Mouse (Mus musculus): ENCODE results near the gene Nob1.

The Nob1 gene

DNA sequence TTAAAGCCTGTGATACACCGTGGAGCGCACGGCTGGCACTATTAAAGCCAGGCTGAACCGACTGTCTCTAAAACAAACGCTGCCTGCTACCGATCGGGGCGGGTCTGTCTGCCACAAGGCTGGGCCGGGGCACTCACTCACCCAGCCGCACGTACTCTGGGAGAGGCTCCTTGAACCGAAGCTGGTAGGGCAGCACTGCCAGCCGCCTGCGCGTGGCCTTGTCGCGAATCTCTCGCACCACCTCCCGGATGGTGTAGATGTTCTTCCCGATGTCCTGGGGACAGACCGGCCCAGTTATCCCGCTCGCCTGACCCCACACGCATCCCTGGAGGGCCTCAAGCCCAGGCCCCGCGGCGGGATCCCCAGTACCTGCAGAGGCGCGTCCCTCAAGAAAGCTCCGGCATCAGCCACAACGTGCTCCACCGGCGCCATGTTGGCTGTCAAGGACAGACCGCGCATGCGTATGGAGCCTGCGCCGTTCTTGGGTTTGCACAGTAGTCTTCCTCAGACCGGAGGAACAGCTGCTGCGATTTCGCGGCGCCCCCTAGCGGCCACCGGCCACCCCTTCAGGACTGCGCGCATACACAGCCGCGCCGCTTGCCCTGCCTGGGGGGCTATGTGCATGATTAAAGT is at the start of gene Nob1:
Nob1 (minus strand) TSS at position 455 of the 633 bp plus-strand sequence.
- peak; percentile 99 for DNase-seq (ENCODE audit: low read depth, low spot score)

DNA sequence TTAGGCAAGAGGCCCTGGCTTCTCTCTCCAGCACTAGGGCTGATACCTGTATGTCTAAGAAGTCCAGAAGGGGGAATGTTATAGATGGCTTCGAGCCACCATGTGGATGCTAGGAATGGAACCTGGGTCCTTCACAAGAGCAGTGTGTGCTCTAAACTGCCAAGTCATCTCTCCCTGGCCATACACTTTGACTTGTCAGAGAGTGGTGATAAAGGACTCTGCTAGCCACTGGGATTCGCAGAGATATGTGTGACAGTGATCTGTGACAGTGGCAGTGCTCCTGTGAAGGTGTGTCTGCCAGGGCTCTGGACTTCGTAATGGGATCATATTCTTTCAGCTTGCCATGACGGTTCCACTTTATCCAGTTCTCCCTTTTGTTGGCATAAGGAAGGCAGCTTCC is 48.5 kb upstream of the Nob1 start:
- no peak for DNase-seq (ENCODE audit: low read depth, low spot score)

DNA sequence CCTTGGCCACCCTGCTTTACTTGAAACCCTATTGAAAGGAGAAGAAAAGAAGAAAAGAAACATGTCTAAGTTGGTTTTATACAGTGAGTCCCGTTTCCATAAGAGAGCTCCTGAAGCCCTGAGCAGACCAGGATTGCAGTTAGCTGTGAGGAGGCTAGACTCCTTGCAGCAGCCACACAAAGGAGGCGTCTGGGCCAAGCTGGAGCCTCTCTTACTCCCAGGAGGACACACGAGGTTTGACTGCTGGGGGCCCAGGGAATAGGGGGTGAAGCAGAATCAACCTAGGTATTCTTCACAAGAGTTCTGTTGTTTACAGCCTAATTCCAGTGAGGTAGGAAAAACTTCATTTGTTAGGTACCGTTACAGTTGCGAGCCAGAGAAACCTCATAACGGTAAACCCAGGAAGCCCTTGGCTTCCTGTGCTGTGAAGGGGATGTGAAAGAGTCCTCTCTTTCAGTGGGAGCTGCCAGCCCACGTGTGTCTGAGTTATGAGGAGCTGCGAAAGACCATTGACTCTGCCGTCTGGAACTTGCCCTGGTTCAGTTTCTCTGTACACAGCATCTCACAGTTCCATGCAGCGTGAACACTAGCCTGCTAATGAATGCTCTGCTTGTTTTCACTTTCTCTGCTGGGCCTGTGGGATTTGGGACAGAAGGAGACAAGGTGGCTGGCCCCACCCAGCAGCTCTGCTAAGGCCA is 47.7 kb upstream of the Nob1 start:
- no peak for DNase-seq (ENCODE audit: low read depth, low spot score)

- DNase-seq (ENCODE audit: low read depth, low spot score) = no peak
These were observed 45.5 kb upstream of the Nob1 start for GRCm38 (mm10) chr8:107470302-107470701.

DNA sequence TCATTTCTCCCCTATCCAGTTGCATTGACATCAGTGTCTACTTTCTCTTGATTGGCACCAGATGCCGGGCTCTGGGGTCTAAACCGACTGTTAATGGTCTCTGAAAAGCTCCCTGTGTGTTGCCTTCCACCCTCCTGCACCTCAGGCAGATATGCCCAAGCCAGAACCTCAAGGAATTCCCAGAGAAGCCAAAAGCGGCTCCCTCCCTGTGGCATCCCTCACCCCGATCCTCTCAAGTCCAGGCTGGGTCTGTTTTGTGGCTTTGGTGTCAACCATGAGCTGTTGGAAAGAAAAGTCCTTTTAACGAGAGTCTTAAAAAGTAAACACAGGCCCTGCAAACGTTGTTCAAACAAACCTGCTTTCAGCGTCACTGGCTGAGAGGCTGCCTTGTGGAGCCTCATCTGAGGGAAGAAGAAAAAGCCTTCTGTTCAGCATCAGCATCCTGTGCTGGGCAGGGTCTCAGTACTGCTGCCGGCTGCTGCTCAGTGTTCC is 44.0 kb upstream of the Nob1 start:
- no peak for DNase-seq (ENCODE audit: low read depth, low spot score)

DNA sequence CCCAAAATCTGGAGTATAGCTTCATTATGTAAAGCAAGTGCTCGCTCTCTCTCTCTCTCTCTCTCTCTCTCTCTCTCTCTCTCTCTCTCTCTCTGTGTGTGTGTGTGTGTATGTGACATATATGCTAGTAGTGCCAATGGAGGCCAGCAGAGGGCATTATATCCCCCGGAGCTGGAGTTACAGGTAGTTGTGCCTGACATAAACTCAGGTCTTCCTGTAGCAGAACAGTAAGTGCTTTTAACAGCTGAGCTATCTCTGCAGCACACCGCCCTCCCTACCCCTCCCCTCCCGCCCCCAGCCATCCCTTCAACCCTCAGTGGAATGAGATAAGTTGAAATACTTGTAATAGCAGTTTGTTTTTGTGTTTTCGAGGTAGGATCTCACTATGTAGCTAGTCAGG is 41.8 kb upstream of the Nob1 start:
- DNase-seq (ENCODE audit: low read depth, low spot score) = no peak

GRCm38 (mm10) chr8:107465332-107465990 is 40.6 kb upstream of the Nob1 start:
- DNase-seq (ENCODE audit: low read depth, low spot score) = no peak

- DNase-seq (ENCODE audit: low read depth, low spot score) = no peak
These were observed 37.6 kb upstream of the Nob1 start for GRCm38 (mm10) chr8:107462423-107462822.

- DNase-seq (ENCODE audit: low read depth, low spot score) = no peak
These were observed 33.4 kb upstream of the Nob1 start for GRCm38 (mm10) chr8:107458281-107458680.

DNA sequence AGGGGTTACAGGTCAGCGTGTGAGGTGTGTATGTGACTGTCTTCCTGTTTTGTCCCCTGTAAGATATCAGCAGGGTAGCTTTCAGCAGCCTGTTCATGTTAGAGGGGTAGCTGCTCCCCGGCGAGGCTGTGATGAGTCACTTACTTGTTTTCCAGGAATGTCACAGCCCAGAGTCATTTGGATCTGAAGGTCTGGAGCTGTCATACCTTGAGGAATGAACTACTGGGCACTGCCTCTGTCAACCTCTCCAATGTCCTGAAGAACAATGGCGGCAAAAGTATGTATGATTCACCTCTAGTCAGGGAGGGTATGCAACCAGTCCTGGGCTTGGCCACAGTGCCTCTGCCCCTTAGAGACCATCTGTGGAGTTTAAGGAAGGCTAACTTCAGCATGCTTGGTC is 32.9 kb upstream of the Nob1 start:
- no peak for DNase-seq (ENCODE audit: low read depth, low spot score)

GRCm38 (mm10) chr8:107455268-107455667 is 30.4 kb upstream of the Nob1 start:
- DNase-seq (ENCODE audit: low read depth, low spot score) = peak; percentile 68

DNA sequence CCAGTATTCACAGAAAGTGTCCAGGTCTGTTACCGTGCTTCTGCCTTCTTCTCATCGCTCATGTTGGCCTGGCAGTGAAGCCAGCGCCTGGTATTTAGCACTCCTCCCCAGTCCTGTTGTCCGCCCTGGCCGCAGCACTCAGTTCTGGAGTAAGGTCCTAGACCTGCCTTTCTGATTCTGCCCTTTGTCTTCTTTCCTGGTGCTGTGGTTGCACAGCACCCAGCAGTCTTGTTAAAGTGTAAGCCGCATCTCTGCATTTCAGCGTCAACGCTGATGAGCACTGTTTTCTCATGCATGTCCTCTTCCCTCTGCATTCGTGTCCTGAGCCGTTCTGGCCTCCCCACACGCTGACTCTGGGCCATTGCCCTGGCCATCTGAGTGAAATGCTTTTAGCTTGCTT is 28.5 kb upstream of the Nob1 start:
- DNase-seq (ENCODE audit: low read depth, low spot score) = no peak

GRCm38 (mm10) chr8:107451414-107452066 is 26.7 kb upstream of the Nob1 start:
- no peak for DNase-seq (ENCODE audit: low read depth, low spot score)

DNA sequence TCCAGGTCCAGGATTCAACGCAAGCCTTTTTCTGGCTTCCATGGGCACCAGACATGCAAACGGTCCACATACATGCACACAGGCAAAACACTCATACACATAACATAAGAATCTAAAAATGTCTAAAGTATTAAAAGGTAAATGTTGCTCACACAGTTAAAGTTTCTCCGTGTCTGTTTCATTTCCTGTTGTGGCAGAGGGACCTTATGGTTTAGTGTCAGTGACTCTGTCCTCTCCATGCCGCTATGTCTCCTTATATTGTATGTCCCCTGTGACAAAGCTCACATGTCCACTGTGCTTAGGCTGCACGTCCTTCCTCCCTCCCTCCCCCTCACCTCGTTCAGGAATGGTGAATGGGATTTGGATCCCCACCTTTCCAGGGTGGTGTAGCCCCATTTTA is 24.8 kb upstream of the Nob1 start:
- no peak for DNase-seq (ENCODE audit: low read depth, low spot score)

GRCm38 (mm10) chr8:107449130-107449529 is 24.3 kb upstream of the Nob1 start:
- no peak for DNase-seq (ENCODE audit: low read depth, low spot score)

DNA sequence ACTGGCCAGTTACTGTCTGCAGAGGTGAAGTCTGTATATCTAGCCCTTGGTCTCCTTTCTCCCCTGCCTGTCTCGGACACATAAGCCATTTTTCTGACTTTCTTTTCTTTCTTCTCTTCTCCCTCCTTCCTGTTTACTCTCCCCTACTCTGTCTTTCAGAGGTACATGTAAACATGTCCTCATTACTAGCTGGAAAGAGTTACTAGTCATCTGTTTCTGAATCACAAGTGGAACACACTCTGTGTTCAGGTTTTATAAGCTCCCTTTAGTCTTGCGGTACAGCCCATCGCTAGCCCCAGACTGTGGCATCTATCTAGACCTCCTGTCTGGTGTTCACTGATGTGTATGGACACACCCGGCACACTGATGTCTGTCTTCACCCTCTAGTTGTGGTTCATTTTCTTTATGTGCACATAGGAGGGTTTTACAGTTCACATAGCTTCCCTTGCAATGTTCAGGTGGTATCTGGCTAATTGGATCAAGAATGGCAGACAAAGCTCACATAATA is 23.6 kb upstream of the Nob1 start:
- DNase-seq (ENCODE audit: low read depth, low spot score) = no peak

GRCm38 (mm10) chr8:107447713-107448112 is 22.9 kb upstream of the Nob1 start:
- DNase-seq (ENCODE audit: low read depth, low spot score) = no peak

- no peak for DNase-seq (ENCODE audit: low read depth, low spot score)
These were observed 19.8 kb upstream of the Nob1 start for GRCm38 (mm10) chr8:107444626-107445025.

DNA sequence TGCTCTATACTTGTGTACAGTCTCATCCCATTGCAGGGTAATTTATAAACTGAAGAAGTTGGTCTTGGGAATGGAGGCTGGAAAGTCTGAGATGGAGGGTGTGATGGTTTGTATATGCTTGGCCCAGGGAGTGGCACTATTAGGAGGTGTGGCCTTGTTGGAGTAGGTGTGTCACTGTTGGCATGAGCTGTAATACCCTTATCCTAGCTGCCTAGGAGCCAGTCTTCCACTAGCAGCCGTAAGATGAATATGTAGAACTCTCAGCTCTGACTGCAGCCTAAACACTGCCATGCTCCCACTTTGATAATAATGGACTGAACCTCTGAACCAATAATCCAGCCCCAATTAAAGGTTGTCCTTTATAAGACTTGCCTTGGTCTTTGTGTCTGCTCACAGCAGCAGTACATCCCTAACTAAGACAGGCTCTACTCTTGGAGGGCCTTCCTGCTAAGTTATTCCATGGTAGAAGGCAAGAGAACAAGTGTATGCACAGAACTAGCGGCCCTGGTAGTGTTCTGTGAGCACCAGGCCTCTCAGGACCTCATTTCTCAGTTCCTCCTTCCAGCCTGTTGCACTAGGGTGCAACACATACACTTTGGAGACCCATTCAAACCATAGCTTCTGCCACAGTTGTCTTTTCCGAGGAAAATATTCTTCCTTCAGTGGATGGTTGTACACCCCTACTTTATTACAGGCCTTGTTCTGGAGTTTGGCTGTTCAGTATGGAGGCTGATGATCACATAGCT is 15.2 kb upstream of the Nob1 start:
- DNase-seq (ENCODE audit: low read depth, low spot score) = no peak

DNA sequence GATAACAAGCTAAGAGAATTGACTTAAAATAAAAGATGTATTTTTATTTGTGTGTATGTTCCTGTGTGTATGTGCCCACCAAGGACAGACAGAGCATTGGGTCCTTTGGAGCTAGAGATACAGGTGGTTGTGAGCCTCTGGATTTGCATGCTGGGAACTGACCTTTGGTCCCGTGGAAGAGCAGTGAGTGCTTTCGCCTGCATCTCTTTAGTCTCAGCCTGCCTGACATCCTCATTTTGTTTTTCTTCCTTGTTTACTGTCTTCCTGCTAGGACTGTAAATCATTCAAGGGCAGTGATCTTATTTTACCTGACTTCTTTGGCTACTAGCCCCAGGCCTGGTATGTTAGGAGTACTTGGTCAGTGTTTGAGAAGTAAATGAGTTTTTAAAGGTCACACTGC is 12.9 kb upstream of the Nob1 start:
- DNase-seq (ENCODE audit: low read depth, low spot score) = no peak

- DNase-seq (ENCODE audit: low read depth, low spot score) = no peak
These were observed 12.1 kb upstream of the Nob1 start for GRCm38 (mm10) chr8:107436841-107437421.

Measured in mesoderm, embryonic 11.5 days (tissue).